Mouse (Mus musculus): ENCODE measurements around the gene 1300017J02Rik.

GRCm38 (mm10) chr9:103287840-103288488 lies 16.9 kb downstream of the 1300017J02Rik start:
- TF ChIP-seq CTCF (IDR thresholded peaks at IDR 0.05; ENCODE audit: borderline replicate concordance, extremely low read depth, insufficient read depth, insufficient read length) (no peak), POLR2A (IDR thresholded peaks at IDR 0.05; ENCODE audit: borderline replicate concordance, extremely low read depth, insufficient read depth, insufficient read length, poor library complexity, severe bottlenecking) (no peak)
